Mouse (Mus musculus) stomach, embryonic 14.5 days (tissue): ENCODE results near the gene Slc44a4. TPM values are rescaled to one million over a fixed set of nuclear protein-coding genes. Genes with fewer than 3 reads are reported as not detected.
A peak's percentile ranks its signal among the peaks of the same experiment; 100 is the strongest.

Experiments
- ATAC-seq: fragments of 200-750 bp; cut with Nextera tagmentation; 2 replicates; pipeline ENCODE4 v1.8.0; 2017; ENCODE audit warnings: low read depth, moderate TSS enrichment; ENCODE audit not compliant: insufficient number of reproducible peaks, insufficient read depth, low FRiP score
- H3K27ac ChIP-seq: fragments of 300-500 bp; sonication (generic); 2 replicates; pipeline ENCODE4 v1.5.1; 2014; ENCODE audit warnings: mild to moderate bottlenecking, low read length, moderate library complexity, mixed read lengths
- H3K27me3 ChIP-seq: fragments of 300-500 bp; sonication (generic); 2 replicates; pipeline ENCODE4 v1.6.1; 2014; ENCODE audit warnings: low read length, control low read depth, mixed read lengths; ENCODE audit not compliant: control insufficient read depth, insufficient read depth
- H3K36me3 ChIP-seq: fragments of 300-500 bp; sonication (generic); 2 replicates; pipeline ENCODE4 v1.6.1; 2014; ENCODE audit warnings: mild to moderate bottlenecking, control low read depth, low read length, moderate library complexity, mixed read lengths; ENCODE audit not compliant: control insufficient read depth, insufficient read depth
- H3K4me1 ChIP-seq: fragments of 300-500 bp; sonication (generic); 2 replicates; pipeline ENCODE4 v1.6.1; 2014; ENCODE audit warnings: low read length, control low read depth, mixed read lengths; ENCODE audit not compliant: control insufficient read depth, insufficient read depth
- H3K4me2 ChIP-seq: fragments of 300-500 bp; sonication (generic); replicated peaks from 2 replicates; pipeline ENCODE4 v1.6.1; 2014; ENCODE audit warnings: low read depth, low read length, control low read depth
- H3K4me3 ChIP-seq: fragments of 300-500 bp; sonication (generic); 2 replicates; pipeline ENCODE4 v1.5.1; 2014; ENCODE audit warnings: low read depth, low read length, control low read depth
- H3K9ac ChIP-seq: fragments of 300-500 bp; sonication (generic); replicated peaks from 2 replicates; pipeline ENCODE4 v1.6.1; 2014; ENCODE audit warnings: low read depth, mild to moderate bottlenecking, control low read depth, low read length, moderate library complexity, mixed read lengths
- H3K9me3 ChIP-seq: fragments of 300-500 bp; sonication (generic); 2 replicates; pipeline ENCODE4 v1.6.1; 2016; ENCODE audit warnings: low read depth, low read length, control low read depth; ENCODE audit not compliant: control insufficient read depth
- WGBS: fragments of 180-500 bp; shearing (Covaris S2); extraction: QIAGEN DNeasy Blood & Tissue Kit; methylation state at CpG from one replicate; pipeline ENCODE4 v1.1.7; 2014; 5-methylcytosine and 5-hydroxymethylcytosine counted together
- polyA plus RNA-seq: library from polyadenylated mRNA; unstranded; fragments of >200 nt; fragmentation: Nextera tagmentation; extraction: Ambion mirVana; gene quantifications from 2 replicates; pipeline ENCODE4 v1.2.1, GENCODE M21; 2014

Gene Slc44a4
- polyA plus RNA-seq, 1 experiment from 2014 or later: 5.3 TPM

DNA sequence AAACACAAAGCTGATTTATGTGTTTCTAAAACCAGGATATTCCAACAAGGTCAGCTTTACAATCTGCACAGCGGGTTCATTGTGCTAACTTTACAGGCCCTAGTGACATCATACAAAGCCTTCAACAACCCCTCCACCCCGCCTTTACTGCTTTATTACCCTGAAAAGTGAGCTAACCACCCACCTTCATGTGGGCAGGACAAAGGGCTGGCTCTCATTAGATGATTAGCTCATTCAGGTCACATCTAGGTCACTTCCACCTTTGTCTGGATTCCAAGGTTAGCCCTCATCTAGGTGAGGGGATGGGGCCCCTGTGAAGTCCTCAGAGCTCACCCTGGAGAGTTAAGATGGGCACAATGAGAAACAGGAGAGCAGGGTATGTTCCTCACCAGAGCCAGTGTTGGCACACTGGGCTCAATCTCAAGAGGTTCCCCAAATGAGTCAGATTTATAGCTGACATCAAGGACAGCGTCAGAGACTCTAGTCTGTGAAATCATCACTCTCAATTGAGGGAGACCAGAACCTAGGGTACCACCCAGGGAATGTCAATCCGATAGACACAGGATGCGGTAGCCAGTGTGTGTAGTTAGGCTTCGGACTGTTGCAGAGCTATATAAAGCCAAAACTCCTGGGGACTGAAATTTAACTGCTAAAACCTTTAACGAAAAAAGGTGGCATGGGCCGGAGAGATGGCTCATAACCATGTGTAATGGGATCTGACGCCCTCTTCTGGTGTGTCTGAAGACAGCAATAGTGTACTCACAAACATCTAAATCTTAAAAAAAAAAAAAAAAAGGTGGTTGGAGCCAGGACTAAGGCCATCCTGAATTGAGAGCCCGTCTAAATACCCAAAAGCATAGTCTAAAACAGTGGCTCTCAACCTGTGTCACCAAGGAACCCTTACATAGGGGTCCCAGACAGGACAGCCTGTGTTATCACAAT is 36.5 kb downstream of the Slc44a4 start:
- Histone ChIP-seq H3K9me3 (no peaks in the 10 kb centered on the region), H3K4me3 (peak overlapping the region; percentile 98), H3K4me2 (peak overlapping the region; percentile 76), H3K4me1 (peaks cover 10% of the 10 kb centered on the region), H3K27me3 (no peaks in the 10 kb centered on the region), H3K27ac (peak overlapping the region; percentile 92), H3K36me3 (peaks cover 22% of the 10 kb centered on the region), H3K9ac (peak overlapping the region; percentile 99)
- WGBS: 29% methylated on average over 10 of the region's 10 CpGs
- no peak for ATAC-seq

DNA sequence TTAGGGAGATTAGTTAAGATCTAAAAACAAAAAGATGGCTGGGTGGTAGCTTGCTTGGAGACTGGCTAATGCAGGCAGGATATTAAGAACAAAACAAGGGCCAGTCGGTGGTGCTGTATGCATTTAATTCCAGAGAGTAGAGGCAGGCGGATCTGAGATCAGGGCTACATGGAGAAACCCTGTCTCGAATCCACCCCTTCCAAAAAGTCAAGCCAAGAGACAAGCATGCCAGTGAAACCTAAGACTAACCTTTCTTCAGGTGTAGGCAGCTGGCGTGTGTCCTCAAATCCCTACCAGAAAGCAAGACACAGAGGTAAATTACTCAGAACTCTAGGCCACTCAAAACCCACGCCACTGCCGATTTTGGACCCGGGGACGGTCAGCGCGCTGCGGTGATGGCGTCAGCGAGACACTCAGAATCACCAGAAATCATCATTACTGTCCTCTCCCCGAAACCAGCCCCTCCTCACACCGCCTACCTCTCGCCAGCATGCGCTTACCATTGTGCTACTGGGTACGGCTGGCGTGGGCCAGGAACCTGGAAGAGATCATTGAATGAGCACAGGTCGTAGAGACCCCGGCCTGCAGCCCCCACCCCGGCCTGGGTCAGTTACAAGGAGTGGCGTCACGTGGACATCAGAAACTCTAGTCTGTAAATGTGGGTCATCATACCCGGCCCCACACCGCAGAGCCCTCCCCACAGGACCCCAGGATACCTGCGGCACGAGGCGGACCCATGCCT is 37.5 kb downstream of the Slc44a4 start:
- WGBS: under 1% methylated on average over 29 of the region's 29 CpGs
- no peaks in the 10 kb centered on the region for H3K9me3 ChIP-seq
- peak overlapping the region; percentile 99 for H3K9ac ChIP-seq
- peak overlapping the region; percentile 98 for H3K4me3 ChIP-seq
- H3K4me2 ChIP-seq: peak overlapping the region; percentile 76
- no peaks in the 10 kb centered on the region for H3K27me3 ChIP-seq
- peaks cover 22% of the 10 kb centered on the region for H3K36me3 ChIP-seq
- H3K4me1 ChIP-seq: peaks cover 10% of the 10 kb centered on the region
- H3K27ac ChIP-seq: peak overlapping the region; percentile 92
- peak; percentile 53 for ATAC-seq

- under 1% methylated on average over 23 of the region's 23 CpGs for WGBS
- Histone ChIP-seq H3K36me3 (peaks cover 22% of the 10 kb centered on the region), H3K9me3 (no peaks in the 10 kb centered on the region), H3K9ac (peak overlapping the region; percentile 99), H3K27ac (peak overlapping the region; percentile 92), H3K27me3 (no peaks in the 10 kb centered on the region), H3K4me1 (peaks cover 10% of the 10 kb centered on the region), H3K4me2 (peak overlapping the region; percentile 76), H3K4me3 (peak overlapping the region; percentile 98)
- ATAC-seq: peak; percentile 79
Observed at GRCm38 (mm10) chr17:34952378-34953040, 38.2 kb downstream of the Slc44a4 start.

DNA sequence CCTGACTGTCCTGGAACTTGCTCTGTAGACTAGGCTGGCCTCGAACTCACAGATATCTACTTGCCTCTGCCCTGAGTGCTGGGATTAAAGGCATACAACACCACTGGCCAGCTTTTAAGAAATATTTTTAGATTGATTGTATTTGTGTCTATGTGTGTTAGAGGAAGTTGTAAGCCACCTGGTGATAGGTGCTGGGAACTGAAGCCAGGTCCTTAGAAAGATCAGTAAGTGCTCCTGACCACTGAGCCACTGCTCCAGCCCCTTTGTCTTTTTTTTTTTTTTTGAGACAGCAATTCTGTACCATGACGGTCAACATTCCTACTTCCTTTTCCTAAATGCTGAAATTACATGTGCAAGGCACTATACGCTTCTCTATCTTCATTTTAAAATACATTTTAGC is 39.0 kb downstream of the Slc44a4 start:
- H3K4me3 ChIP-seq: no peak overlapping the region
- peak overlapping the region; percentile 76 for H3K4me2 ChIP-seq
- H3K27me3 ChIP-seq: no peaks in the 10 kb centered on the region
- H3K9ac ChIP-seq: no peak overlapping the region
- WGBS: 79% methylated on average over 3 of the region's 3 CpGs
- peaks cover 10% of the 10 kb centered on the region for H3K4me1 ChIP-seq
- H3K9me3 ChIP-seq: no peaks in the 10 kb centered on the region
- H3K27ac ChIP-seq: no peak overlapping the region
- ATAC-seq: no peak
- peaks cover 22% of the 10 kb centered on the region for H3K36me3 ChIP-seq

GRCm38 (mm10) chr17:34953904-34954303 is 39.6 kb downstream of the Slc44a4 start:
- no peaks in the 10 kb centered on the region for H3K9me3 ChIP-seq
- no peaks in the 10 kb centered on the region for H3K27me3 ChIP-seq
- H3K4me3 ChIP-seq: no peak overlapping the region
- no peak for ATAC-seq
- WGBS: 90% methylated on average over 4 of the region's 4 CpGs
- H3K27ac ChIP-seq: no peak overlapping the region
- H3K4me1 ChIP-seq: peaks cover 10% of the 10 kb centered on the region
- no peak overlapping the region for H3K4me2 ChIP-seq
- peaks cover 22% of the 10 kb centered on the region for H3K36me3 ChIP-seq
- H3K9ac ChIP-seq: no peak overlapping the region

GRCm38 (mm10) chr17:34954831-34955230 is 40.6 kb downstream of the Slc44a4 start:
- H3K4me3 ChIP-seq: no peak overlapping the region
- ATAC-seq: no peak
- H3K4me1 ChIP-seq: peaks cover 12% of the 10 kb centered on the region
- no peaks in the 10 kb centered on the region for H3K9me3 ChIP-seq
- H3K27me3 ChIP-seq: no peaks in the 10 kb centered on the region
- peaks cover 16% of the 10 kb centered on the region for H3K36me3 ChIP-seq
- no peak overlapping the region for H3K27ac ChIP-seq
- WGBS: 93% methylated on average over 4 of the region's 4 CpGs
- H3K4me2 ChIP-seq: no peak overlapping the region
- no peak overlapping the region for H3K9ac ChIP-seq

DNA sequence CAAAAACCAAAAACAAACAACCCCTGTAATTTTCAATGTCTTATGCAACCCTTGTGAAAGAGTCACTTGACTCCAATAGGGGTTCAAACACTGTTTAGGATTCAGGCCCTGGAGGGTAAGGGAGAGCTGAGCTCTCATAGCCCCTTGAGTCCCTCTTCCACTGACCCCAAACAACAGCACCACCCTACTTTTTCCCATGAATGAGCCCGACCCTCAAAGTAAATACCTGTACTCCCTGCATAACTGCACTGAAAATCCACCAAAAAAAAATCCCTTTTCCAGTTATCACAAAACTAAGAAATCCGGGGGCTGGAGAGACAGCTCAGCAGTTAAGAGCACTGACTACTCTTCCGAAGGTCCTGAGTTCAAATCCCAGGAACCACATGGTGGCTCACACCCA is 41.6 kb downstream of the Slc44a4 start:
- Histone ChIP-seq H3K4me3 (no peak overlapping the region), H3K4me2 (no peak overlapping the region), H3K27ac (no peak overlapping the region), H3K27me3 (no peaks in the 10 kb centered on the region), H3K9me3 (no peaks in the 10 kb centered on the region), H3K4me1 (peaks cover 9% of the 10 kb centered on the region), H3K9ac (no peak overlapping the region), H3K36me3 (peaks cover 5% of the 10 kb centered on the region)
- WGBS: 74% methylated on average over 3 of the region's 3 CpGs
- ATAC-seq: no peak

DNA sequence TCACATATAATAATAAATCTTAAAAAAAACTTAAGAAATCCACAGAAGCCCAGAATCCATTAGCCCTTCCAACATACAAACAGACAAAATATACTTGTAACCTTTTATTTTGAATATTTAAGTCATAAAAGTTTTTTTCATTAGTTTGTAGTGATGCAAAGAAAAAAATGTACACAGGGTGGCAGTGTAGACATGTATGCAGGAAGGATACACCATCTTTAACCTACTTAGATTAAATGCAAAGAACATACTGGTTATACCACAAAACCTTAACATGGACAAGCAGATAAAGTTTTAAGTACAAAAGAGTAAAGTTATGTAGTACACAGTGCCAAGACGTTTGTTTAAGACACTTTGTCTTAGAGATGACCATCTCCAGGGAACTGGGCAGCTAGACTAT is 42.1 kb downstream of the Slc44a4 start:
- Histone ChIP-seq H3K9ac (no peak overlapping the region), H3K9me3 (no peaks in the 10 kb centered on the region), H3K36me3 (peaks cover under 1% of the 10 kb centered on the region; the same call in 1 of the 2 replicates), H3K4me1 (peaks cover 9% of the 10 kb centered on the region; the same call in 1 of the 2 replicates), H3K27ac (no peak overlapping the region), H3K27me3 (no peaks in the 10 kb centered on the region), H3K4me3 (no peak overlapping the region), H3K4me2 (no peak overlapping the region)
- 41% methylated on average over 1 of the region's 1 CpGs for WGBS
- ATAC-seq: no peak
